In the genomic region with DNA sequence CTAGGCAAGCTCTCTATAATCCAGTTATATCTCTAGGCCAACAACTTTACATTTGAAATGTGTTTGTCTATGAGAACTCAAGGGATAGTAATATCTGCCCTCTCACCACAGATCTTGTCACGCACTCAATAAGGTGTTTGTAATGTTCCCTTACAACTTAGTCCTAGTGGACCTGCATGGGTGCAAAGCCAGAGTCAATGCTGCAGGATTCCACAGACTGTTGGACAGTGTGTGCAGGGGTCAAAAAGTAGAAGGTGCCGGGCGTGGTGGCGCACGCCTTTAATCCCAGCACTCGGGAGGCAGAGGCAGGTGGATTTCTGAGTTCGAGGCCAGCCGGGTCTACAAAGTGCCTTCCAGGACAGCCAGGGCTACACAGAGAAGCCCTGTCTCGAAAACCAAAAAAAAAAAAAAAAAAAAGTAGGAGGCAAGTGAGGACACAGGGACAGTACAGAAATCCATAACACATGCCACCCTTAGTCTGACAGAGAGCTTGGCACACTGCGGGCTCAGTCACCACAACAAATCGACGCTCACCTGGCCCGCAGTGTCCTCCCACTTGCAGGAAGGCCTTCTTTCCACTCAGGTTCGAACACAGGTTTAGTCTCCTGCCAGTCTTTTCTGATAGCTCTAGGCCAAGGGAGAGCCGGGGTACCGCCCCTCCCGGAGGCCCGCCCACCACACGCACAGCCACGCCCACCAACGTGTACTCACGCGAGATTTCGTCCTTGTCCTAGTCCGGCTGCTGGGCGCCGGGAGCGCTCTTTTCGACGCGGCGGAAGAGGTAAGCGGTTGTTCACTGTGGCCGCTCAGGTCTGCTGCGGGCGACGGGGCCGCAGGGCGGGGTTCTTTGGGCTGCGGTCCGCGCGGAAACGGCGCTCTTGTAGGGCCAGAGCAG, we compare ENCODE assay signal across 8 mouse cellular contexts. TPM values are rescaled to one million over a fixed set of nuclear protein-coding genes. Genes with fewer than 3 reads are reported as not detected.
DNase-seq lines count a peak whose midpoint lies in the region; ATAC-seq and TF ChIP-seq lines count a peak whose summit lies in the region.

A gene (plus strand): TSS at position 712 of the 895 bp plus-strand sequence.

- H3K4me2 ChIP-seq in embryonic facial prominence, embryonic 15.5 days (replicated peaks), result peak within 1 kb of the TSS; percentile 69
- H3K4me2 ChIP-seq in limb, embryonic 14.5 days (replicated peaks; ENCODE audit: low read depth, low read length, severe bottlenecking), result peak within 1 kb of the TSS; percentile 90
- peak within 1 kb of the TSS; percentile 71 for H3K4me2 ChIP-seq in midbrain, postnatal 0 days (ENCODE audit: low read depth, low read length, poor library complexity, severe bottlenecking)

- H3K4me3 ChIP-seq in bone marrow, adult 2 months (replicated peaks; ENCODE audit: control insufficient read depth, low read depth, low read length), result peak within 1 kb of the TSS; percentile 89
- peak within 1 kb of the TSS; percentile 81 for H3K4me3 ChIP-seq in embryonic facial prominence, embryonic 15.5 days (replicated peaks)
- H3K4me3 ChIP-seq in limb, embryonic 14.5 days (replicated peaks; ENCODE audit: low read length), result peak within 1 kb of the TSS; percentile 95
- H3K4me3 ChIP-seq in midbrain, postnatal 0 days (ENCODE audit: low read depth, low read length), result peak within 1 kb of the TSS; percentile 80

- peak; percentile 95 for DNase-seq in 416B (ENCODE audit: low read depth)
- peak; percentile 98 for DNase-seq in heart, adult 8-10 months (ENCODE audit: low spot score)
- peak; percentile 99 for DNase-seq in kidney, adult 9 months
- DNase-seq in limb, embryonic 14.5 days (ENCODE audit: low spot score), result peak; percentile 96
- peak; percentile 95 for DNase-seq in midbrain, postnatal 0 days (ENCODE audit: low spot score)
- peak; percentile 99 for DNase-seq in spleen, postnatal 14 days (ENCODE audit: low spot score in 2 of 2)

- H3K27me3 ChIP-seq in embryonic facial prominence, embryonic 15.5 days, result no peaks in the 10 kb centered on the region
- no peaks in the 10 kb centered on the region for H3K27me3 ChIP-seq in limb, embryonic 14.5 days (ENCODE audit: control insufficient read depth, insufficient read depth, low read length)
- H3K27me3 ChIP-seq in midbrain, postnatal 0 days (ENCODE audit: insufficient read depth, low read length), result no peaks in the 10 kb centered on the region

- H3K36me3 ChIP-seq in embryonic facial prominence, embryonic 15.5 days, result peaks cover 17% of the 10 kb centered on the region
- H3K36me3 ChIP-seq in limb, embryonic 14.5 days (ENCODE audit: control insufficient read depth, insufficient read depth, low read length), result peaks cover 33% of the 10 kb centered on the region
- H3K36me3 ChIP-seq in midbrain, postnatal 0 days (ENCODE audit: insufficient read depth, low read length), result peaks cover 13% of the 10 kb centered on the region

- peak within 1 kb of the TSS; percentile 87 for H3K27ac ChIP-seq in bone marrow, adult 2 months (ENCODE audit: control insufficient read depth, insufficient read depth, low read depth, low read length, poor library complexity)
- peak within 1 kb of the TSS; percentile 91 for H3K27ac ChIP-seq in embryonic facial prominence, embryonic 15.5 days (replicated peaks)
- H3K27ac ChIP-seq in limb, embryonic 14.5 days (replicated peaks; ENCODE audit: low read depth, low read length), result peak within 1 kb of the TSS; percentile 94
- H3K27ac ChIP-seq in midbrain, postnatal 0 days (ENCODE audit: low read depth, low read length), result peak within 1 kb of the TSS; percentile 88

- peak; percentile 95 for ATAC-seq in embryonic facial prominence, embryonic 15.5 days (ENCODE audit: insufficient number of reproducible peaks, low FRiP score, low TSS enrichment, low read depth)
- peak; percentile 97 for ATAC-seq in limb, embryonic 14.5 days (ENCODE audit: low FRiP score, low read depth)
- peak; percentile 99 for ATAC-seq in midbrain, postnatal 0 days (ENCODE audit: low FRiP score)

- peak within 1 kb of the TSS; percentile 95 for H3K9ac ChIP-seq in embryonic facial prominence, embryonic 15.5 days
- H3K9ac ChIP-seq in limb, embryonic 14.5 days (ENCODE audit: low read depth, low read length, severe bottlenecking), result peak within 1 kb of the TSS; percentile 97
- H3K9ac ChIP-seq in midbrain, postnatal 0 days (replicated peaks; ENCODE audit: low read length, poor library complexity, severe bottlenecking), result peak within 1 kb of the TSS; percentile 90

- H3K9me3 ChIP-seq in embryonic facial prominence, embryonic 15.5 days (replicated peaks), result no peaks in the 10 kb centered on the region
- H3K9me3 ChIP-seq in limb, embryonic 14.5 days (ENCODE audit: control insufficient read depth, low read length), result no peaks in the 10 kb centered on the region
- H3K9me3 ChIP-seq in midbrain, postnatal 0 days (ENCODE audit: low read length), result no peaks in the 10 kb centered on the region

- peak; percentile 87; the same call in 1 of the 2 replicates for TF ChIP-seq POLR2A in bone marrow, adult 2 months (IDR thresholded peaks at IDR 0.05; ENCODE audit: borderline replicate concordance, control insufficient read depth, low read depth, low read length)
- TF ChIP-seq POLR2A in limb, embryonic 14.5 days (IDR thresholded peaks at IDR 0.05; ENCODE audit: borderline replicate concordance, extremely low read depth, insufficient read depth, insufficient read length), result peak; percentile 96

- TF ChIP-seq CTCF in bone marrow, adult 2 months (IDR thresholded peaks at IDR 0.05; ENCODE audit: control insufficient read depth, insufficient read depth, low read length), result no peak
- TF ChIP-seq CTCF in midbrain, postnatal 0 days (IDR thresholded peaks at IDR 0.05), result no peak

- 6% methylated on average over 45 of the region's 45 CpGs for WGBS in bone marrow, adult 2 months
- 12% methylated on average over 45 of the region's 45 CpGs for WGBS in embryonic facial prominence, embryonic 15.5 days
- 13% methylated on average over 45 of the region's 45 CpGs for WGBS in limb, embryonic 14.5 days
- 15% methylated on average over 44 of the region's 45 CpGs for WGBS in midbrain, postnatal 0 days

- peaks cover 1% of the 10 kb centered on the region; the same call in 1 of the 2 replicates for H3K4me1 ChIP-seq in bone marrow, adult 2 months (ENCODE audit: control insufficient read depth, insufficient read depth, low read length)
- H3K4me1 ChIP-seq in embryonic facial prominence, embryonic 15.5 days, result peaks cover 21% of the 10 kb centered on the region
- peaks cover 25% of the 10 kb centered on the region for H3K4me1 ChIP-seq in limb, embryonic 14.5 days (ENCODE audit: control insufficient read depth, insufficient read depth, low read length)
- peaks cover 12% of the 10 kb centered on the region; the same call in 1 of the 2 replicates for H3K4me1 ChIP-seq in midbrain, postnatal 0 days (ENCODE audit: insufficient read depth, low read length)

RNA-seq across cellular contexts. Expression of the gene that starts here (rescaled TPM):
- polyA plus RNA-seq in bone marrow, adult 2 months (2011; ENCODE audit: insufficient read depth, insufficient read length, low replicate concordance, missing spikeins), result 176 and 370 TPM in 2 replicates
- 66.5 and 68.9 TPM in 2 replicates for polyA plus RNA-seq in embryonic facial prominence, embryonic 15.5 days (2015; fragmentation: Nextera tagmentation; extraction: Ambion mirVana)
- total RNA-seq in heart, adult 8-10 months (2022), result 10 to 100 TPM; 20.3 to 33.5 (median 26.0) TPM
- polyA plus RNA-seq in limb, embryonic 14.5 days (2012; rRNA removed), result 69.9 and 131 TPM in 2 replicates
- 66.5 and 69.8 TPM in 2 replicates for polyA plus RNA-seq in limb, embryonic 14.5 days (2014; fragmentation: Nextera tagmentation; extraction: Ambion mirVana)
- total RNA-seq in midbrain, postnatal 0 days (2014; rRNA removed), result 46.0 and 50.1 TPM in 2 replicates
- 45.5 and 49.1 TPM in 2 replicates for polyA plus RNA-seq in midbrain, postnatal 0 days (2015; fragmentation: Nextera tagmentation; extraction: Ambion mirVana)

Comparison
In these comparisons a context has a peak if more than half of its experiments do, and no peak if none do; other contexts are left out.
1. Peak in every context shown above with its lines: DNase-seq, ATAC-seq, H3K4me3 ChIP-seq and H3K27ac ChIP-seq.